Comparison of ENCODE assay signal across 8 mouse cellular contexts in genomic region chr17:36957999-36958743, GRCm38 (mm10). TPM values are rescaled to one million over a fixed set of nuclear protein-coding genes. Genes with fewer than 3 reads are reported as not detected.
DNase-seq lines count a peak whose midpoint lies in the region; ATAC-seq and TF ChIP-seq lines count a peak whose summit lies in the region.

Gene Znrd1, minus strand, starts transcription at chr17:36958559.
Gene Znrd1as, plus strand, starts transcription at chr17:36958592.

- peak within 1 kb of the TSS; percentile 93 for H3K4me2 ChIP-seq in CH12.LX (ENCODE audit: insufficient read depth, low read depth, poor library complexity, severe bottlenecking)
- H3K4me2 ChIP-seq in forebrain, embryonic 11.5 days (ENCODE audit: low read depth, low read length, severe bottlenecking) = peak within 1 kb of the TSS; percentile 66
- peak within 1 kb of the TSS; percentile 87 for H3K4me2 ChIP-seq in heart, embryonic 16.5 days (ENCODE audit: low read depth, low read length)
- peak within 1 kb of the TSS; percentile 79 for H3K4me2 ChIP-seq in liver, embryonic 15.5 days
- H3K4me2 ChIP-seq in neural tube, embryonic 12.5 days (replicated peaks) = peak within 1 kb of the TSS; percentile 84

- peak; percentile 97 for ATAC-seq in forebrain, embryonic 11.5 days (replicated peaks; ENCODE audit: low FRiP score)
- ATAC-seq in heart, embryonic 16.5 days (replicated peaks; ENCODE audit: extremely low read depth, insufficient read depth, low FRiP score) = peak; percentile 96
- peak; percentile 96 for ATAC-seq in liver, embryonic 15.5 days (ENCODE audit: insufficient read depth)
- peak; percentile 98 for ATAC-seq in neural tube, embryonic 12.5 days (ENCODE audit: low FRiP score, low read depth)

- peaks cover 16% of the 10 kb centered on the region for H3K79me2 ChIP-seq in CH12.LX (replicated peaks; ENCODE audit: control insufficient read depth, extremely low read depth, insufficient read depth, poor library complexity, severe bottlenecking)

- no peak for TF ChIP-seq CTCF in CH12.LX (conservative IDR thresholded peaks at IDR 0.05 in 1 of 2, IDR thresholded peaks at IDR 0.05 in 1 of 2; ENCODE audit: low read depth in 2 of 2, low read length in 2 of 2)

- H3K9me3 ChIP-seq in CH12.LX (replicated peaks; ENCODE audit: low read length) = no peaks in the 10 kb centered on the region
- H3K9me3 ChIP-seq in forebrain, embryonic 11.5 days (ENCODE audit: control insufficient read depth, low read length) = no peaks in the 10 kb centered on the region
- no peaks in the 10 kb centered on the region for H3K9me3 ChIP-seq in heart, embryonic 16.5 days (replicated peaks; ENCODE audit: control insufficient read depth, low read length)
- H3K9me3 ChIP-seq in liver, embryonic 15.5 days (replicated peaks) = no peaks in the 10 kb centered on the region
- H3K9me3 ChIP-seq in neural tube, embryonic 12.5 days = no peaks in the 10 kb centered on the region

- TF ChIP-seq EP300 in CH12.LX (IDR thresholded peaks at IDR 0.05; ENCODE audit: low read length) = no peak

- H3K4me1 ChIP-seq in CH12.LX (ENCODE audit: control insufficient read depth in 1 of 2, insufficient read depth in 2 of 2) = peaks cover 5 to 22% of the 10 kb centered on the region in 2 experiments; a peak in 3 of 4 replicates
- H3K4me1 ChIP-seq in forebrain, embryonic 11.5 days (replicated peaks; ENCODE audit: control insufficient read depth, insufficient read depth, low read length) = peaks cover 3% of the 10 kb centered on the region; the same call in 1 of the 2 replicates
- peaks cover 10% of the 10 kb centered on the region for H3K4me1 ChIP-seq in heart, embryonic 16.5 days (ENCODE audit: control insufficient read depth, insufficient read depth, low read length)
- peaks cover 20% of the 10 kb centered on the region for H3K4me1 ChIP-seq in liver, embryonic 15.5 days (replicated peaks)
- H3K4me1 ChIP-seq in neural tube, embryonic 12.5 days = peaks cover 11% of the 10 kb centered on the region

- H3K4me3 ChIP-seq in CH12.LX (replicated peaks in 1 of 3; ENCODE audit: low read depth in 2 of 3, low read length in 2 of 3, poor library complexity in 1 of 3) = peak within 1 kb of the TSS; percentile 81 to 96 (median 94)
- peak within 1 kb of the TSS; percentile 73 for H3K4me3 ChIP-seq in forebrain, embryonic 11.5 days (ENCODE audit: low read depth, low read length)
- peak within 1 kb of the TSS; percentile 85 for H3K4me3 ChIP-seq in heart, embryonic 16.5 days (ENCODE audit: low read length)
- peak within 1 kb of the TSS; percentile 72 for H3K4me3 ChIP-seq in liver, embryonic 15.5 days (replicated peaks)
- peak within 1 kb of the TSS; percentile 61 for H3K4me3 ChIP-seq in neural tube, embryonic 12.5 days

- peak within 1 kb of the TSS; percentile 44 for H3K27ac ChIP-seq in CH12.LX (ENCODE audit: insufficient read depth, low read depth)
- H3K27ac ChIP-seq in forebrain, embryonic 11.5 days (ENCODE audit: low read depth, low read length) = 0 out of 2 replicates have a peak within 1 kb of the TSS, but pooled peaks have one; percentile 14
- H3K27ac ChIP-seq in heart, embryonic 16.5 days (ENCODE audit: low read length) = peak within 1 kb of the TSS; percentile 91
- peak within 1 kb of the TSS; percentile 60 for H3K27ac ChIP-seq in liver, embryonic 15.5 days (replicated peaks)
- H3K27ac ChIP-seq in neural tube, embryonic 12.5 days = no peak within 1 kb of the TSS

- no peaks in the 10 kb centered on the region for H3K27me3 ChIP-seq in CH12.LX (replicated peaks)
- no peaks in the 10 kb centered on the region for H3K27me3 ChIP-seq in forebrain, embryonic 11.5 days (ENCODE audit: control insufficient read depth, insufficient read depth, low read length)
- H3K27me3 ChIP-seq in heart, embryonic 16.5 days (ENCODE audit: control insufficient read depth, insufficient read depth, low read length) = no peaks in the 10 kb centered on the region
- no peaks in the 10 kb centered on the region for H3K27me3 ChIP-seq in liver, embryonic 15.5 days
- H3K27me3 ChIP-seq in neural tube, embryonic 12.5 days (replicated peaks) = no peaks in the 10 kb centered on the region

- no peak for TF ChIP-seq RAD21 in CH12.LX (IDR thresholded peaks at IDR 0.05; ENCODE audit: low read depth, low read length)

- peak within 1 kb of the TSS; percentile 95 for H3K9ac ChIP-seq in CH12.LX (ENCODE audit: insufficient read depth, low read depth)
- H3K9ac ChIP-seq in forebrain, embryonic 11.5 days (ENCODE audit: low read length) = peak within 1 kb of the TSS; percentile 81
- H3K9ac ChIP-seq in heart, embryonic 16.5 days (ENCODE audit: low read length) = peak within 1 kb of the TSS; percentile 89
- H3K9ac ChIP-seq in liver, embryonic 15.5 days = peak within 1 kb of the TSS; percentile 70
- peak within 1 kb of the TSS; percentile 77 for H3K9ac ChIP-seq in neural tube, embryonic 12.5 days

- peaks cover 13 to 33% of the 10 kb centered on the region in 2 experiments for H3K36me3 ChIP-seq in CH12.LX (replicated peaks in 1 of 2; ENCODE audit: control insufficient read depth in 1 of 2, insufficient read depth in 1 of 2, low read length in 1 of 2)
- H3K36me3 ChIP-seq in forebrain, embryonic 11.5 days (ENCODE audit: control insufficient read depth, insufficient read depth, low read length) = no peaks in the 10 kb centered on the region
- peaks cover 6% of the 10 kb centered on the region for H3K36me3 ChIP-seq in heart, embryonic 16.5 days (ENCODE audit: control insufficient read depth, insufficient read depth)
- 0 out of 2 replicates have a peak, but pooled peaks cover 10% of the 10 kb centered on the region for H3K36me3 ChIP-seq in liver, embryonic 15.5 days (replicated peaks)
- peaks cover 7% of the 10 kb centered on the region; the same call in 1 of the 2 replicates for H3K36me3 ChIP-seq in neural tube, embryonic 12.5 days

- DNase-seq in CH12.LX (ENCODE audit: extremely low read depth) = peak; percentile 98
- DNase-seq in c-Kit-positive CD71-positive TER-119-negative erythroid progenitor cells, embryonic 14.5 days (ENCODE audit: low read depth) = peak; percentile 94
- peak; percentile 96 for DNase-seq in forebrain, embryonic 11.5 days (ENCODE audit: low spot score)
- peak; percentile 96 to 97 for DNase-seq in kidney, postnatal 36 days
- DNase-seq in telencephalon, adult 2 months (ENCODE audit: low read depth, low spot score) = peak; percentile 99

- WGBS in forebrain, embryonic 11.5 days = under 1% methylated on average over 46 of the region's 46 CpGs
- WGBS in heart, embryonic 16.5 days = under 1% methylated on average over 46 of the region's 46 CpGs
- WGBS in liver, embryonic 15.5 days (ENCODE audit: insufficient replicate concordance) = under 1% methylated on average over 46 of the region's 46 CpGs
- under 1% methylated on average over 46 of the region's 46 CpGs for WGBS in neural tube, embryonic 12.5 days

- dilution Hi-C loops in CH12.LX (cut with MboI; ENCODE audit: extremely low pct_ligation_motif_present, extremely low pct_unique_long_range_greater_than_20kb, low sequenced_read_pairs) = no loop called here

- in situ Hi-C loops in CH12.LX (cut with MboI; ENCODE audit: low pct_ligation_motif_present, low pct_unique_long_range_greater_than_20kb, low sequenced_read_pairs) = no loop called here

- peak; percentile 82 for TF ChIP-seq POLR2A in CH12.LX (IDR thresholded peaks at IDR 0.05; ENCODE audit: low read depth, low read length)

TF ChIP-seq in CH12.LX, 34 proteins besides CTCF, POLR2A, EP300 and RAD21 (continues in another document):
- peak; percentile 34; the same call in 1 of the 2 replicates for TF ChIP-seq BHLHE40 (IDR thresholded peaks at IDR 0.05; ENCODE audit: low read depth, low read length)
- no peak for TF ChIP-seq ZKSCAN1 (IDR thresholded peaks at IDR 0.05; ENCODE audit: borderline replicate concordance, low read depth, low read length)
- no peak; the same call in 1 of the 2 replicates for TF ChIP-seq USF2 (conservative IDR thresholded peaks at IDR 0.05; ENCODE audit: low read depth, low read length)
- peak; percentile 70 for TF ChIP-seq JUND (conservative IDR thresholded peaks at IDR 0.05; ENCODE audit: low read depth, low read length)
- TF ChIP-seq ELF1 (IDR thresholded peaks at IDR 0.05; ENCODE audit: low read depth, low read length) = peak; percentile 86
- peak; percentile 36; the same call in 1 of the 2 replicates for TF ChIP-seq MAFK (IDR thresholded peaks at IDR 0.05; ENCODE audit: insufficient replicate concordance, low read length)
- peak; percentile 50 for TF ChIP-seq NRF1 (IDR thresholded peaks at IDR 0.05; ENCODE audit: low read depth, low read length)
- TF ChIP-seq ZC3H11A (IDR thresholded peaks at IDR 0.05; ENCODE audit: low read depth, low read length) = no peak
- TF ChIP-seq MEF2A (IDR thresholded peaks at IDR 0.05; ENCODE audit: borderline replicate concordance, low read depth, low read length) = peak; percentile 85
- TF ChIP-seq UBTF (IDR thresholded peaks at IDR 0.05; ENCODE audit: low read depth, low read length) = no peak
- TF ChIP-seq MXI1 (IDR thresholded peaks at IDR 0.05; ENCODE audit: low read depth, low read length) = peak; percentile 75
- TF ChIP-seq SMC3 (IDR thresholded peaks at IDR 0.05; ENCODE audit: low read depth, low read length) = no peak; the same call in 1 of the 2 replicates
- TF ChIP-seq TBP (conservative IDR thresholded peaks at IDR 0.05; ENCODE audit: low read depth, low read length) = peak; percentile 94
- TF ChIP-seq KAT2A (IDR thresholded peaks at IDR 0.05; ENCODE audit: insufficient replicate concordance, low read length) = peak; percentile 88; the same call in 1 of the 2 replicates
- peak; percentile 95 for TF ChIP-seq SIN3A (IDR thresholded peaks at IDR 0.05; ENCODE audit: low read length)
- no peak for TF ChIP-seq PAX5 (IDR thresholded peaks at IDR 0.05; ENCODE audit: low read length)

RNA-seq across cellular contexts. Expression of gene Znrd1, which starts in this region (rescaled TPM):
- total RNA-seq in CH12.LX (2012; rRNA removed) (66.9 and 80.3 TPM in 2 replicates), CH12.LX (2014; rRNA removed) (66.8 and 67.3 TPM in 2 replicates)
- 74.5 and 98.1 TPM in 2 replicates for polyA plus RNA-seq in CH12.LX (2012; ENCODE audit: insufficient read length, low read depth)
- polyA plus RNA-seq in forebrain, embryonic 11.5 days (2014; fragmentation: Nextera tagmentation; extraction: Ambion mirVana) = 83.2 and 86.6 TPM in 2 replicates
- 41.6 and 43.7 TPM in 2 replicates for polyA plus RNA-seq in heart, embryonic 16.5 days (2015; fragmentation: Nextera tagmentation; extraction: Ambion mirVana)
- 18.7 and 21.5 TPM in 2 replicates for polyA plus RNA-seq in liver, embryonic 15.5 days (2015; fragmentation: Nextera tagmentation; extraction: Ambion mirVana)
- 72.3 and 82.2 TPM in 2 replicates for polyA plus RNA-seq in neural tube, embryonic 12.5 days (2016; fragmentation: Nextera tagmentation; extraction: Ambion mirVana)

RNA-seq across cellular contexts. Expression of gene Znrd1as, which starts in this region (rescaled TPM):
- total RNA-seq in CH12.LX (2012; rRNA removed) (8.1 and 8.6 TPM in 2 replicates), CH12.LX (2014; rRNA removed) (8.5 and 8.6 TPM in 2 replicates)
- 9.3 and 13.0 TPM in 2 replicates for polyA plus RNA-seq in CH12.LX (2012; ENCODE audit: insufficient read length, low read depth)
- 10.2 and 10.5 TPM in 2 replicates for polyA plus RNA-seq in forebrain, embryonic 11.5 days (2014; fragmentation: Nextera tagmentation; extraction: Ambion mirVana)
- polyA plus RNA-seq in heart, embryonic 16.5 days (2015; fragmentation: Nextera tagmentation; extraction: Ambion mirVana) = 7.8 and 9.3 TPM in 2 replicates
- 2.2 and 2.5 TPM in 2 replicates for polyA plus RNA-seq in liver, embryonic 15.5 days (2015; fragmentation: Nextera tagmentation; extraction: Ambion mirVana)
- polyA plus RNA-seq in neural tube, embryonic 12.5 days (2016; fragmentation: Nextera tagmentation; extraction: Ambion mirVana) = 6.0 and 6.2 TPM in 2 replicates
